Mouse (Mus musculus) cerebellum, adult 9-11 months (tissue): Measurements from ENCODE around the gene Uck1.

Experiments
- DNase-seq: peaks from one replicate; pipeline ENCODE4 v3.0.0; 2022

Gene Uck1

DNA sequence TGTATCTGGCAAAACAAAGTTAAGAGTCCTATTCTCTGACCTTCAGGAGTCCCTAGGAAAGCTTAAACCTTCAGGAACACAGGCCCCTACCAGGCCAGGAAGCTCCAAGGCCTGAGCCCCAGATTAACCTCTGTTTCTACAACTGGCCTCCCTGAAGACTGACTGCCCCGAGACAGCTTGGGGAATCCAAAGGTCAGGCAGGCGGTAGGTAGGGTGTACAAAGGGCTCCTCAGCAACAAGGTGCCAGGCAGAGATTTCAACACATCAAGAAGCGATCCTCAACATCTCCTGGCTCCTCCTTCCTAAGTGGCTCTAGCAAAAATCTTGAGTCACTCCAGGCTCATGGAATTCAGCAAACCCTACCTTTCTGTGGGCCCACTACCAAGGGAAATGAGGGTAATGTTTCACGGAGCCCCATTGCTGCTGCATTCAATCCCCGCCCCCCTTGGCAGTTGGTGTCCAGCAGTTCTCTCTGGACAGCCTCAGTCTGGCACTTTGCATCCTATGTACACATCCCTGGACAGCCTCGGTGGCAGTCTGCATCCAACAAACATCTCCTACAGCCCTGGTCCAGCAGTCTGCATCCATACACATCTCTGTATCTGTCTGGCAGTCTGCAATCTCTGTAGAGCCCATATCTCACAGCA, 949 bp downstream of the Uck1 start:
- DNase-seq, result peak; percentile 22

DNA sequence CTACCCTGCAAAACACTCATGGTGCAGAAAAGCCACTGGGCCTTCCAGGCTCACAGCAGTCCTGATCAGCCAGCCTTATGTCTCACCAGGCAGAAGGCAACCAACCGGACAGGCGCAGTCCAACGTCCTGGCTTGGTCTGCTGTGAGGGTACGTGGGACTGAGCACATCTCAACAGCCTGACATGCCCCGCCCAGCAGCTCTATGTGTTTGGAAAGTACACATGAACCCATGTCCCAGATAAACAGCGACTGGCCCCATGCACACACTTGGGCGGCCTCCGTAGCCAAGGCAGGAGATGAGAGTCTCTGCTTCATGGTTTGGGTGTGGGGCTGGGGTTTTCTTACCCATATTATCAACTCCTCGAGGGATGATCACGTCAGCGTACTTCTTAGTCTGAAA, 3.7 kb downstream of the Uck1 start:
- no peak for DNase-seq

DNA sequence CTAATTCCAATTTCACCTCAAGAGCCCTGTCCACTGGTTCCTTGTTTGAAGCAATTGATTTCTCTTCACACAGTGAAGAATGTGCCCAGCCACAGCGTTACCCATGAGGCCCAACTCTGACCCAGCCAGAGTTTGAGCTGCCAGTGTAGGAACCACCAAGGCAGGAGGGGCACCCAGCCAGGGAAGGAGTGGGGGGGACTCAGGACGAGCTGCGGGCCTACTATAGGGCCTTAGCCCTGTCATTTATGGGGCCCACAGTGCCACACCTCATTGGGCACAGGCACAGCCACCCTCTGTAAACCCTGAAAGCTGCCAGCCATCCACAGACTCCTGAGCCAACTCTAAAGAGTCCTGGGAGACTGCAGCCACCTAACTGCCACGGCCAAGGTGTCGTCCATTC, 5.4 kb downstream of the Uck1 start:
- DNase-seq, result peak; percentile 22

DNA sequence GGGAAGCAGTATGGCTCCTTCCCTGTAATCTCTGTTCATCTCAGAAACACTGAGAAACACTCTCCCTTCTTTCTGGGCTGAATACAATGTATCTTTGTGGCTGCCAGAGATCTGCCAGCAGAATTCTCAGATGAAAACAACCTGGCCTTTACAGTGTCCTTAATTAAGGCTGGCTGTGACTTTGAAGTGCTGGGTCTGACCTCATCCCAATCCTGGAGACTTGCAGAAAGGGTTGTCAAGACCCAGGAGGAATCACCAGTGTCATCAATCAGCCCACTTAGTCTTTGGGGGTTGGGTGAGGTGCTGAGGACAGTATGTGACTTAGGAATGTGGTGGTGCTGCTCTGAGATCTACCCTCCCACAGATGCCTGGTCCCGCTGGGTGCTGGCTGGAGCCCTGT, 6.6 kb downstream of the Uck1 start:
- DNase-seq, result no peak

DNA sequence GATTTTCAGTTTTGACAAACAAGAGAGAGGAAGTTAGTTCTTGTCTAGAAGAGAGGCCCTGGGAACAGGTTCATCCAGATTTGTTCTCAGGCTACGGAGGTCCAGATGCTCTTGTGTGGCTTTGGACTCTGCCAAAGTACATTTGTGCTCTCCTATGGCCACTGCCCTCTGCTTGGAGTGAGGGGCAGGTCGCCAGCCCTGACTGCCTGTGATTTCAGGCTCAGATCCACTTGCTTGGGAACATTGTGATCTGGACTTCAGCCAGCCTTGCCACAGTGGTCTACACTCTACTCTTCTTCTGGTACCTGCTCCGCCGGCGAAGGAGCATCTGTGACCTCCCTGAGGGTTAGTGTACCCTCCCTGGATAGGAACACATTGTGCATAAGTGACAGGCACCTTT, 7.3 kb downstream of the Uck1 start:
- DNase-seq, result no peak

DNA sequence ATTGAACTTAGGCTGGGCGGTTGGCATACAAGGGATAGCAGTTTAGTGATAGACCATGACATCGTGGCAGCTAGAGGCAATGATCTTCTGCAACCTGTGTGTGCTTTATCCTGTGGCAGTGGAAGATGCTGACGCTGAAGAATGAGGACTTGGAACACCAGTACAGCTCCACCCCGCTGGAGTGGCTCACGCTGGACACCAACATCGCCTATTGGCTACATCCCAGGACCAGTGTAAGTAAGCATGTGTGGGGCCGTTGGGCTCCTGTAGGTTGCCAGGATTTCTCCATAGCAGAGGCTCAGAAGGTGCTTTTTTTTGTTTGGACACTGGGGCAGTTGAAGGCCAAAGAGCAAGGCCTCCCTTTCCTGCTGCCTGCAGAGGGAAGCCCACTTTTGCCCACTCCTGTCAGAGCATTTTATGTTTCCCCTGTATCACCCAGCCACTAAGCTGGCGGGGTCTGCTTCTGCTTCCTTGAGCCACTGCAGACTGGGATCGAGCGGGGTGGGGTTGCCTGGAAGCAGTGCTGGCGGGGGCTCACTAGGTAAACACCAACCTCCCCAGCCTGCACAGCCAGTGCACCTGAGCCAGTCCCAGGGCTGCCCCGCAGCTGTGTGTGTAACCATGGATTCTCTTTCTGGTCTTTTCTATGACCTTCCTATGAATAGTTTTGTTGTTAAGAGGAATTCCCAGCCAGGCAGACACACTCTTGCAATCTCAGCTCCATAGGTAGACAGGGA, 8.0 kb downstream of the Uck1 start:
- DNase-seq, result peak; percentile 45

DNA sequence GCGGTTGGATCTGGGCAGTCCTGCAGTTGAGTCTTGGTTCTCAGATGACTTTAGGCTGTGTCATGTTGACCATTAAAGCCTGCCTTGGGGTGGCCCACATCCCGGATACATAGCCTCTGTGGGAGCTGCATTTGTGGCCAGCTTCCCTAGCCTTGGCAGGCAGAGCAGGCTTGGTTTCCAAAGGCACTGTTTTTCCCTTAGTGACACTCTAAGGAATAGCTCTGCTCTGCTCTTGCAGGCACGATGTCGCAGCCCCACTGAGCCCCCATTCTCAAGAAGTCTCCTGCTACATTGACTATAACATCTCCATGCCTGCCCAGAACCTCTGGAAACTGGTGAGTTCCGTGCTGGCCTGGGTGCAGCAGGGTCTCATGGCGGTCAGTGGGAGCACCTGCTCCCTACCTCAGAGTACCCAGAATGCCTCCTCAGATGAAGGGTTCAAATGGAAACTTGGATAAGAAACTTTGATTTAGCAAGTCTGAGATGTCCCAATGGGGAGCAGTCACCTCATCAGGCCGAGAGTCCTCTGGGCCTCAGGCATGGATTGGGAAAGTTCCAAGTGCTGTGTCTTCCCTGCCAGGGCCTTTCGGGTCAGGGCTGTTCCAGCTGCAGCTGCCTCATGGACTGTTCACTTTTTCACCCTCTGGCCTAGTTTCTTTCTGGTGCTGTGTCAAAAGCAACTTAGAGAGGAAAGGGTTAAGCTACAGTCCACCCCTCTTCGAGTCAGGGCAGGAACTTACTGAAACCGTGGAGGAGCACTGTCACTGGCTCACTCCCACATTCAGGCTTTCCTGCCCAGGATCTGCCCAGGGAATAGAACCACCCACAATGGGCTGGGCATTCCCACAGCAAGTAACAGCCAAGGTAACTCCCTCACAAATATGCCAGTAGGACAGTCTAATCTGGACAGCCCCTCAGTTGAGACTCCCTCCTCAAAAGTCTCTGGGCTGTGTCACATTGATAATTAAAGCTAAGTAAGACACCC, 11.3 kb downstream of the Uck1 start:
- no peak for DNase-seq

DNA sequence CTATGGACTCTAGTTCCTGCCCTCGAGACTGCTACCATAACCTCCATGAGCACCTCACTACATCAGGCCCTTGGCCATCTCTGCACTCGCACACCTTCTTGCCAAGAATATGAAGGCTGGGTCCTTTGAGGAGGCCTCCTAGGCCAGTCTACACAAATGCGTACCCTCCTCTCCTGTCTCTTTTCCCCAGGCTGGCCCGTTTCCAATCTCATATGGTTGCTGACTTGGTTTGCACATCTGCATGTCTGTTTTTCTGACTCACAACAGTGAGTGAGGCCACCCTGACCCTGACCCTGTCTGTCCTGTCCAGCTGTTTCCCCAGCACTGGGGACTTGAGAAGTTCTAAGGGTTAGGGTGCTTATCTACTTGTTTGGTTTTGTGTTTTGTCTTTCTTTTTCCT, 13.2 kb downstream of the Uck1 start:
- no peak for DNase-seq

DNA sequence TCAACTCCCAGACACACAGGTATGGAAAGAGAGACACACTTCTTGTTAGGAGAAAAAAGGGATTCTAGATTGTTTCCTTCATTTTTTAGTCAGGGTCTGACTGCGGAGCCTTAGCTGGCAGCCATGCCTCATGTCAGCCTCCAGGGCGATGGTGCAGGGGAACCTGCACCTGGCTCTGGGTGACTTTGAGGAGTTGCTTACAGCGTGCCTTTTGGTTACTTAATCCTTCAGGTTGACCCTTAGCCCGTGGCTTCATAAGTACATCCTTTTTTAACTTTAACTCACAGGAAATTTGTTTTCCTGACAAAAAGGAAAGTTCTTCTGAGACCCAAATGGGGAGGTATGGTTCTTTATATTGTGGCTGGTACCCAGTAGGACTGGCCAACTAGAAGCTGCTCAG, 17.0 kb downstream of the Uck1 start:
- no peak for DNase-seq

DNA sequence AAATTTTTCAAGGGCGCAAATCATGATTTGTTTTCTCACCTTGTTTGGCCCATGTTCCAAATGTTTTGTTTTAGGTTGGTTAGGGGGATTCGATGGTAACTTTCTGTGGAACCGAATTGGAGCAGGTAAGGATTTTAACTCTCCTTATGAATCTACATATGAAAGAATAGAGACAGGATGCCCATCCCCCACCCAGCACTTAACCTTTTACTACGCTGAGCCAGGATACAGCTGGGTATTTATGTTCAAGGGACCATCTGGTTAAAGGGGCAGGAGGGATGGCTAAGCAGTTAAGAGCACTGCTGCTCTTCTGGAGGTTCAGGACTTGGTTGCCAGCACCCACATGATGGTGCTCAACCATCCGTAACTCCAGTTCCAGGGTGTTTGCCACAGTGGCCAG, 19.4 kb downstream of the Uck1 start:
- no peak for DNase-seq

DNA sequence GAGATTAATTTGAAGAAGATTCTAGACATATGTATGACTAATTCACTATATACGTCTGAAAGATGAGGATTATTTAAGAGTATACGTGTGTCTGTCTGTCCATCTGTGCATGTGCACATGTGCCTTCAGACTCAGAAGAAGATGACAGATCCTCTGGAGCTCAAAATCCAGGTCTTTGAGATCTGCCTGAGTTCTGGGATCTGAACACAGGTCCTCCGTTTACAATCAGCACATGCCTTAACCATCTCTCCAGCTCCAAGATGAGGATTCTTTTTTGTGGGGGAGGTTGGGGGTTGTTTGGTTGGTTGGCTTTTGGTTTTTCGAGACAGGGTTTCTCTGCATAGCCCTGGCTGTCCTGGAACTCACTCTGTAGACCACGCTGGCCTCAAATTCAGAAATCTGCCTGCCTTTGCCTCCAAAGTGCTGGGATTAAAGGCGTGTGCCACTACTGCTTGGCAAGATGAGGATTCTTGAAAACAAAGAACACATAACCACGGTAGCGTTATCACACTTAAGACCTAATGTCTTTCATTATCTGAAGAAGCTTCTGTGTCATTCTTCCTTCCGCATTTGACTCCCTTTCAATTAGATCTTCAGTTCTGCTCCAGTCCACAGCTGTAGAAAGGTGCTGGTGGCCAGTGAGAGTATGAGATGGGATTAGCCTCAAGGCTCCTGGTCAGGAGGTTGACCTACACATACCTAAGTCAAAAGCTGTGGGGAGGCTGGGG, 21.1 kb downstream of the Uck1 start:
- DNase-seq, result no peak

DNA sequence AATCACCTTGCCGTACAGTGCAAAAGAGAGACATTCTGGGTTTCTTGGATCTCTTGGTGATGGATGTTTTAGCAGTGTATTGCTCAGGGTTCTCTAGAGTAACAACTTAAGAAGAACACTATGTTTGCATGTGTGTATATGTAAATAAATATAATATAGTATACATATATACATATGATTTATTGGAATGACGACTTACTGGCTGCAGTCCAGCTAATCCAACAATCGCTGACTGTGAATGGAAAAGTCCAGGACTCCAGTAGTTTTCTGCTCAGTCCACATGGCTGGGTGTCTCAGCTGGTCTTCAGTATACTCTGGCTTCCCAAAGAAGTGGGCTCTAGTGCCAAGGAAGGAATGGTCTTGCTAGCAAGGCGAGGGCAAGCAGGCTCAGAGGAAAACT, 22.4 kb downstream of the Uck1 start:
- peak; percentile 46 for DNase-seq

DNA sequence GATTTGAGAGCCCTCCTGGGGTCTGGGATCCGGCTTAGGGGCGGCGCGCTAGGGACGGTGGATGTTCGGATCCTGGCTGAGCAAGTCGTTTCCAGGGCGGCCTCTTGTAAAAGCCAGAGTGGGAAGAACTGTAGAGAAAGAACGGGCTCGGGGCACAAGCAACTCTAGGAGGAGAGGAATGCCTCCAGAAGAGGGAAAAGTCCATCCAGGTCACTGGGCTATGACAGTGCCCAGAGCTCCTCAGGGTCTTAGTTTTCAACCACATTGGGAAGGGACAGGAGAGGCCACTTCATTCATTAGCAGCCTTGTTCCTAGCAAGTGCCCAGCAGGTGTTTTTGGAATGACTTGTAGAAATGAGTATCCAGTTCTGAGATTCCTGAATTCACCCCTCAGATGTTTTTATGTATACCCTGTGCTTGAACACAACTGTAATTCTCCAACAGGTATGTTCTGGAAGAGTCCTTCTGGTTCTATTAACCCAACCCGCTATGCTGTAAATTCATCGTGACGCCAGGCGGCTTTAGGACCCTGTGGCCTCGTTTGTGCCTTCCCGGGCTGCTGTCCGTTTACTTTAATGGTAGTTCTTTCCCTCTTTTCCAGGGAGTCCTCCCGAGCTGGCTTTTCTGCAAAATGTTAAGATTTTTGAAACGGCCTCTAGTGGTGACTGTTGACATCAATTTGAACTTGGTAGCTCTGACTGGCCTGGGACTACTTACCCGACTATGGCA, 23.0 kb downstream of the Uck1 start:
- DNase-seq, result peak; percentile 78

DNA sequence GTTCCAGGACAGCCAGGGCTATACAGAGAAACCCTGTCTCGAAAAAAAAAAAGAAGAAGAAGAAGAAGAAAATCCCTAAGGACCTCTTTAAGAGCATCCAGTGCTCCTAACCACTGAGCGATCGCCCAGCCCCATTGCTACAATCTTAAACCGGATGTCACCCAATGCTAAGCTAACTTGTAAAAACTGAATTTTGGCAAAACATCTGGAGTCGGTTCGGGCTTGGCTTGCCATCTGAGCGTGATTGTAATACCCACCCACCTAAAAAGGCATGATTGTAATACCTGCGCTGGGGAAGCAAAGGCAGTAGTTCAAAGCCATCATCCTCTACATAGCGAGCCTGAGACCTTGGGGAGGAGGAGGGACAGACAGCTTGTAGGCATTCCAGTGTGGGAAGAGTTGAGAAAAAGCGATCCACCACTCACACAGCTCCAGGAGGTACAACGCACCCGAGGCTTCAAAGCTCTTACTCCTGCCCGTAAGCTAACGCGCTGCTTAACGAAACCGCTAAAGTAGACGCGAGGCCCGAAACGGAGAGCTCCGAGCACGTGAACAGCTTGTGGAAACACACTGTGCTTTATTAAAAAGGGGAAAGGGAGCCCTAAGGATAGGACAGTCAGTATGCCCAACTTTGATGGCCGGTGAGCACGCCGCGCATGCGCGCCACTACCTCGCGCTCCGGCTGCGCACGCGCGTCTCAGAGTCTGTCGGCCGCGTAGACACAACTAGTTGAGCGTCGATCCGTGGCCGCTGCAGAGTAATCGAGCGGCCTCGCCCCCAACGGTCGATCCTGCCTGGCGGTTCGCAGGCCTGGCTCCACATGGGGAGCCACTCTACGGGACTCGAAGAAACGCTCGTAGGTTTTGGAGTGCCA, 23.8 kb downstream of the Uck1 start, which contains the start of gene Pomt1:
Pomt1 (plus strand) TSS at position 705 of the 874 bp plus-strand sequence.
- DNase-seq, result peak; percentile 93

DNA sequence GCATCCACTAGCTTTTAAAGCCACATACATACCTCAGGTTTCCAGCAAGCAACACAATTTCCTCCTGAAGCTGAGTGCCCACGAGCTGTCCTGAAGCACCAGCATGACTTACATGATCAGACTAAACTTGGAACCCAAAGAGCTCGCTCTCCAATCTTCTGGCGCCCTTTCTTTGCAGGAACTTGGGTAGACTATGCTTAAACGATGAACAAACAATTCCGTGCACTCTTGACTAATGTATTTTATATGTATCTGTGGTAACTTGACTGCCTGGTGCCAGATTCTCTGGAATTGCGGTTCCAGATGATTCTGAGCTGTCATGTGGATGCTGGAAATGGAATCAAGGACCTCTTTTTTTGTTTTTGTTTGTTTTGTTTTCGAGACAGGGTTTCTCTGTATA, 24.5 kb downstream of the Uck1 start:
- DNase-seq, result peak; percentile 20

DNA sequence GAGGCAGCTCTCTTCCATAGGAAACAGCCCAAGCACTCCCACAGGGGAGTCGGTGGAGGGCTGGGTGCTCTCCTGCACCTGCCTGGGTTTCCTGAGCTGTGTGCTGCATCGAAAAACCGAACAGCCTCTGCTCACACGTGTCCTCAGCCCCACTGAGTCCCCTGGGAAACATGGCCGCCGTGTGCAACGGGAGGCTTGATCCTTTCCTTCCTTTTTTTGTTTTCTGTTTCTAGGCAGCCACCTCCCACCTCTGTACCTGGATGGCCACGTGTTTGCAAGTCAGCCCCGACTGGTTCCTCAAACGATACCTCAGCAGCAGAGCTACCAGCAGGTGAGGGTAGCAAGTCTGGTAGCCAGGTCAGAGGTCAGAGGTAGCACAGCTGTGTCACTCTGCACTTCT, 37.9 kb downstream of the Uck1 start:
- DNase-seq, result no peak

DNA sequence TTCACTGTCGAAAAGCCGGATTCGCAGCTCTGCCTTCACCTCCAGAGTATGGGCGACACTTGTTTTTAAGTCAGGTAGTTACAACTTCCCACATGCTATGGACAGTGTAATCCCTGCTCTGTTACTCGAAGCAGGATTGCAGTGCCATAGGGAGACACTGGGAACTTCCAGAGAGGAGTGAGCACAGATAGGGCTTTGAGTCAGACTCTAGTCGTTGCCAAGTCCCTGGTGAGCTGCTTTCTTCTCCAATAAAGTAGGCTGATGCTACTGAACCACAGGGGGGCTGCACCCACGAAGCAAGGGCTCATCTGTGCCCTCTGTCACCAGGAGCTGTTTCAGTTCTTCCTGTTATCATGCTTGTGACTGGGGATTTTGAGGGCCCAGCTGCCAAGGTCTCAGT, 38.4 kb downstream of the Uck1 start:
- DNase-seq, result peak; percentile 34

DNA sequence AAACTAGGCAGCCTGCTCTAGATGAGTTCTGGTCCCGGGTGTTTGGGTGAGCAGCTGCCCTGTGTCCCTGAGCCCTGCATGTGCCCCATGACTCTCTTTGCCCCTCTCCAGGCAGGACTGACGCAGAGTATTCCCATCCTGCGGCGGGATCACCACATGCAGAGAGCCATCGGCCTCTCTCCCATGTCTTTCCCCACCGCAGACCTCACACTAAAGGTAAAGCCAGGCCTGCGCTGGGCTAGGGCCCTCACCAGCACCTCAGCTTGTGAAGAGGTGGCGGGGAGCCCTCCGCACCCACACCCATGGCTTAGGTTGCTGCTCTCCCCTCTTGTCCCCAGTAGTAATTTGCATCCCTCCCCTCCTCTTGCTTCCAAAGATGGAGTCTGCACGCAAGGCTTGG, 39.0 kb downstream of the Uck1 start:
- peak; percentile 22 for DNase-seq

DNA sequence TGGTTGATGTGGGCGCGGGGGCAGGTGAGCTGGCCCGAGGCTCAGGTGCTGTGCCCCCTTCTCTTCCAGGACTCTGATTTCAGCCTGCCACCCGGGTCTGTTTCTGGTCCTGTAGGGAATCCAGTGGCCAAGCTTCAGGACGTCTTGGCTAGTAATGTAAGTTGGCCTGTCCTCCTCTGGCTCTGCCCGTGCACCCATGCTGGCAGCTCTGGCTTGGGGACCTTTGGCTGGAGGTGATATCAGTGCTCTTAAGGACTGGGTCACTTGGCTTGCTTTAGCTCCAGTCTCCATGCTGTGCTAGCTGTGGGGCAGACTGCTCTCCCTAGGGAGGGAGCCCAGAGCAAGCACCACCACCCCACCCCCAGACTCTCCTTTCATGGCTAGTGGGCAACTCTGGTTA, 39.9 kb downstream of the Uck1 start:
- peak; percentile 29 for DNase-seq

DNA sequence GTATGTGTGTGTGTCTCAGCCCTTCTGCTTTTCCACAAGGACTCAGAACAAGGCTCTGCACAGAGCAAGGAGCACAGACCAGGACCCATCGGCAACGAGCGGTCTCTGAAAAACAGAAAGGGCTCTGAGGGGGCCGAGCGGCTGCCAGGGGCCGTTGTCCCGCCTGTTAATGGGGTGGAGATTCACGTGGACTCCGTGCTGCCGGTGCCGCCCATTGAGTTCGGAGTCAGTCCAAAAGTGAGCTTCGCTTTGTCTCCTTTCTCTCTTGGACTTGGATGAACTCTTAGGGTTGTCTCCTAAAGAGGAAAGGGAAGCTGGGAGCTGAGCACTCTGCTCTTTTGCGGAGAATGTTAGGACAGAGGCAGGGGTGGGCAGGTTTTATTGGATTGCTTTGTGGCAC, 40.5 kb downstream of the Uck1 start:
- peak; percentile 26 for DNase-seq
